Mouse (Mus musculus) layer of hippocampus, adult 9-11 months (tissue): ENCODE results near the gene Fcamr.
A peak's percentile ranks its signal among the peaks of the same experiment; 100 is the strongest.

ENCODE experiments used
- DNase-seq: peaks from one replicate; pipeline ENCODE4 v3.0.0; 2022

Fcamr gene

GRCm38 (mm10) chr1:130804279-130804678 is 3.6 kb downstream of the Fcamr start:
- no peak for DNase-seq

DNA sequence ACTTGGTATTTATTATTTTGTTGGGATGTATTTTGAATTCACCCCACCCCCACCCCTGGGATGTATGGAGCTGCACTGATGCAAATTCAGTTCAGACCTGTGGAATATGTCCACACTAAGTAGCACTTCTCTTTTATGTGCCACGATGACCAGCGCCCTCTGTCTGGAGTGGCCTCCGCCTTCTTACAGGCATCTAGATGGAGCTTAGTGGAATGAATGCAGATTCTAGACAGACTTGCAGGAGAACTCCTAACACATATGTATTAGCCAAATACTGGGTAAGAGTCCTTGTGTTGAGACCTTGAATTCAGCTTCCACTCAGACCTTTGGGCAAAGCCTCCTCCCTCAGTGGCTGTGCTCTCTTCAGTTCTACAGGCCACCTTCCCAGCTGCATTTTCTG is 10.2 kb downstream of the Fcamr start:
- no peak for DNase-seq

DNA sequence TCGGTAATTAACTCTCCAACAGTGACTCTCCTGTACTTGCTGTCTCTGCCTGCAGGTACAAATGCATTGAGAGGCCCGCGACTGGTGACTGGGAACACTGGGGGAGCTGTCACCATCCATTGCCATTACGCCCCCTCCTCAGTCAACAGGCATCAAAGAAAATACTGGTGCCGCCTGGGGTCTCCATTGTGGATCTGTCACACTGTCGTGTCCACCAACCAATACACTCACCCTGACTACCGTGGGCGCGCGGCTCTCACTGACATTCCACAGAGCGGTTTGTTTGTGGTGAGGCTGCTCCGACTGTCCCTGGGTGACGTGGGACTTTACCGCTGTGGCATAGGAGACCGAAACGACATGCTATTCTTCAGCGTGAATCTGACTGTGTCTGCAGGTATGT is 10.6 kb downstream of the Fcamr start:
- DNase-seq = no peak

GRCm38 (mm10) chr1:130819737-130820136 is 19.0 kb downstream of the Fcamr start:
- no peak for DNase-seq

- no peak for DNase-seq
Observed at GRCm38 (mm10) chr1:130820316-130821148, 19.8 kb downstream of the Fcamr start.

DNA sequence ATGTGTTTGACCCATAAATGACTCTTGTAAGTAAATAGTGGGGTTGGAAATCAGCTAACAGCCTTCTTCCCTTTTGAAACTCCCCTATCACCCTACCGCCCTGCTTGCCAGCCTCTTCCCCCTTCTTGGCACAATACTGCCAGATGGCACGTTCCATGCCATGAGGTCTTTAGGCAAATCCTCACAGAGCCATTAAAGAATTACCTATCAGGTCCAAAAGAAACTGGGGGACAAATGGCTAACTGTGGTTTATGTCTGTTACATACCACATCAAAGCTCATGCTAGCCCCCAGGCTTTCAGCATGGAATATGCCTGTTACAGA is 20.4 kb downstream of the Fcamr start:
- DNase-seq = no peak

DNA sequence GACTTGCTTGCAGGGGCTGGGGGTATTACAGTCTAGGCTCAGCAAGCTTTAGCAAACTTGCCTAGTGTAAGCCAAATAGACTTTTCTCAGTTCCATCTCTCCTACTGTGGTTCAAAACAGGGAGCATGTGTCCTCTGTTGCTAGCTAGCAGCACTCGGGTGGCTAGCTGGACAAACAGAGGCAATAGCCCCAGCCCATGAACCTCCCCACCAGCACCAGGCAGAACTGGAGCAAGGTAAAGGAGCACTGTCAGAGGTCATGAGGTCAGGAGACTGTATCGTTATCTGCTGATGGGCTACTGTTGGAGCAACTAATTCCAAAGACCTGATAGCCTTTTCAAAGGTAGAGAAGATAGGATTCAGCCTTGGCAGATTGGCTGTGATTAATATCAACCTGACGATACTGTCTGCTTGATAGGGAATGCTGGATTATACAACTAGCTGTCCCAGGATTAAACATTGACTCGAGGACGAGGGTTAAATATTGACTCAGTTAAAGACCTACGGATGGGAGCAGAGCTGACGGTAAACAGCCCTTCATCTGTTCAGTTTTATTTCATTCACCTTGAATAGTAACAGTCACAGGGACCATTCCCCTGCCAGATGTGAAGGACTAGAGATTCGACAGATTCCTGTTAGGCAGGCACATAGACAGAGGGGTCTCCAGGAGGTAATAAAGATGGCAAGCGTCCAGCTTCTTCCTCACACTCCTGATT is 21.4 kb downstream of the Fcamr start:
- no peak for DNase-seq

DNA sequence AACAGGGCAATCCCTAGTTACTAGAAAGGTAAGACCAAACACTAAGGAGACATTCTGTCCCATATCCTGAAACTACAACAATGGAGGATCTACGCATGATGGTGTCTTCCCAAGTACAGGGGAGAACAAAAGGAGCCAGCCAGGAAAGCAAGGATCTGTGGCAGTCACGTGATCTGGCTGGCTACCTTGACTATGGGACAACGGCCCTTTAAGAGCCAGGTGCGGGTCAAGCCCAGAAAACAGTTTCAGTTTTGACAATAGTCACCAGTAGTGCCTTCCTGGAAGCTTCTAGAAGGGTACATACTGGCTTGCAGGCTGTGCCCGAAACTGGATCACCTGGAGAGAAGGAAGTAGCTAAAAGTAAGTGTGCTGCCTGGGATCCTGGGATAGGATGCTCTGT is 25.7 kb downstream of the Fcamr start, which contains the start of gene Pigr:
Pigr (plus strand) TSS at position 237 of the 400 bp plus-strand sequence.
- DNase-seq = no peak

GRCm38 (mm10) chr1:130828656-130829055 is 28.0 kb downstream of the Fcamr start:
- DNase-seq = no peak

- DNase-seq = no peak
Observed at GRCm38 (mm10) chr1:130829906-130830830, 29.5 kb downstream of the Fcamr start.

DNA sequence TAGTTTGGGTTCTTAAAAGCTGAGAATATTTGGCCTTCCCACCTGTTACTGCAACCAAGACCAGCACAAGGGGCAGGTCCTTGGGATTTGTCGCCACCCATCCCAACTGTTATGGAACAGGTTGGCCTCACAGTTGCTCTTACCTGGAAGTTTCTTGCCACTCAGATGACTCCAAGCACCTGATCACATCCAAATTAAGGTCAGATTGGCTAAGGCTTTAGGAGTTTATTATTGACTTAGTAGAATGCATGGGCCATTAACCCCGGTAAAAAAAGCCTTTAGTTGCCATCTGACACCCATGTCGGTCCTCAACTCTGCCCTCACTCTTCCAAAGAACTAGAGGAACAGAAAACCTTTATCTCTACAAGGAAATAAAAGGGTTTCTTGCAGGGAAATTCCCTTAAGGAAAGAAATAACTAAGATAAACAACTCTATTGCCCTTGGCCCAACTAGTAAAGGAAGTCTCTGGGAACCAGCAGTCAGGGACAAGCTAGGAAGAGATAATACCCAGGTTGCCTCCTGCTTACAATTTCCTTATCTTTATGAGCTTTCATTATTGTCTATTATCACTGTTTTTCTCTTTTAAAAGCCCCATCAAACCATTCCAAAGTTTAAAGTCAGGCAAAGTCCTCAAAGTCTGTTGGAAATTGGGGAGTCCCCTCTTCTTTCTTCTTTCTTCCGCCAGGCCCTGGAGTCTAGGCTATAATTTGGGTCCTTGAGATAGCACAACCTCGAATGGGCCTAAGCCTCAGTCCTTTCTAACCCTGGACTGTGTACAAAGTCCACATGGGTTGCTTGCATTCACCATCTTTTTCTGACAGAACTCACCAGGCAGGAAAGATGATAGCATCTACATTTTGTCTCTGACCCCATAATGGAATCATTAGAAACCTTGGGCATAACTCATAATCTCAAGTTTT is 31.8 kb downstream of the Fcamr start:
- DNase-seq = no peak

DNA sequence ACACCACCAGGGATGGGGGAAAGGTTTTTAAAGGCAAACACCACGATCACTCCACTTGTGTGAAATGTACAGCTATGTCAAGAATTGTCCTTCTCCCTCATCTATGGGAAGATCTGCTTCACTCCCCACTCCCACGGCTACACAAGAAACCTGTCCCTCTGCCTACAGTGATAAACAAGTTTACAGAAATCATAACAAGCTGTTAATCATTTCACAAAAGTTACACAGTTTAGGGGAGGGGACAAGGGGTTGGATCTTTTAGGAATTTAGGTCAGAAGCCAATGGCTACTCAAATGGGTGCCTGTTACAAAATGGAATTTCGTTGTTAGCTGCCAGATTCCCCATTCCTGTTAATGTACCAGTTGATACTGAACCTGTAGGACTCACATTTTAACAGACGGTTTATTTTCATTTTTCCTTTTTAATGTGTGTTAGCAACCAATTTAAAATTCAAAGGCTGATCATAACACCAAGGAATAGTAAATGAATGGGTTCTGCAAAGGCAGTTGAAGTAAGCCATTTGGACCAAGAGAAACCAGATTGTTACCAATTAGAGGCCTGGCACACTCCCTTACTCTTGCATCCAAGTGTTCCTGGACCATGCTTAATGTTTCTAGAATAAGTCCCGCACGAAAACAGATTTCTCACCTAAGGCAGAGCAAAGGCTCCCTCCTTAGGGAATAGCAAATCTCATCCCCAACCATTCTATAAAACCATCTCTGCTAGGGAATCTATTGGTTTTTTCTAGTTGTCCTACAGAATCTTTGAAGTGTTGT is 34.6 kb downstream of the Fcamr start:
- DNase-seq = peak; percentile 63

DNA sequence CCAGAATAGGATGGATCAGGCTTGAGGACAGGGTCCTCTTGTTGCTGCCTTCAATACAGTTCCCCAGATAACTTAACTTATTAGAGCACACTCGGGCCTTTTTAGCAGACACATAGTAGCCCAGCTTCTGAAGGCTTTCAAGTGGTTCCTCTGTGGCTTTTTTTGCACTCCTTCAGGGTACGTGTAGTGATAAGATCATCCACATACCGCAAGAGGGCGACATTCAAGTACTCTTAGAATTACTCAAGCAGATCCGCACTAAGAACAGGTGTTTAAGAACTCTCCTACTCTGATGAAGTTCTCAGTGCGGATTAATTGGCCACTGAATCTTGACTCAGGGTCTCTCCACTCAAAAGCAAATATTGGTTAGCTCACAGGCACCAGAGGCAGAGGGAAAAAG is 37.6 kb downstream of the Fcamr start:
- no peak for DNase-seq

GRCm38 (mm10) chr1:130840599-130841379 is 40.1 kb downstream of the Fcamr start:
- no peak for DNase-seq

- DNase-seq = no peak
Observed at GRCm38 (mm10) chr1:130841621-130842020, 40.9 kb downstream of the Fcamr start.

- no peak for DNase-seq
Observed at GRCm38 (mm10) chr1:130844516-130844915, 43.8 kb downstream of the Fcamr start.

DNA sequence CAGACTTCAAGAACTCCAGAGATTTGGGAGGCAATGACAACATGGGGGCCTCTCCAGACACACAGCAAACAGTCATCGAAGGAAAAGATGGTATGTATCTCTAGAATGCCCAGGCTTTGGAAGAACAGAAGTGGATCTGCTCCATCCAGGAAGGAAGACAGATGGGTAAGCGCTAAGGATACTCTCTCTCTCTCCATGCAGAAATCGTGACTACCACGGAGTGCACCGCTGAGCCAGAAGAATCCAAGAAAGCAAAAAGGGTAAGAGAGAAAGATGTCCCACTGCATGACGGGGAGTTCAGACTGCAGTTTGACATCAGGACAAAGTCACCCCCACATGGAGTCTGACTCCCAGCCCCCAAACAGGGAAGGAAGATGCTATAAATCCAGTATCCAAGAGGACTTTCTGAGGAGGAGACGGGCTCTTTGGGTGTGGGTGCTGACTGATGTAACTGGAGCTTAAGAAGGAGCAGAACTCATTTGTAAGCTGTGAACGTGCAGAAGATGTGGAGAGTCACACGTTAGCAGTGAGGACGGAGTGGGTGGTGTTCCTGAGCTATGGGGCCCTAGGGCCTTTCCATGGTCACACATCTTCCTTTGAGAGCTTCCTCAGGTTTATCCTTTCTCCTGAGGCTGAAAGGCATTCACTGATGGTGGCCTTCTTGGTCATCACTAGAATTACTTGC is 49.0 kb downstream of the Fcamr start:
- DNase-seq = peak; percentile 5

GRCm38 (mm10) chr1:130850405-130850804 is 49.7 kb downstream of the Fcamr start:
- DNase-seq = no peak

- no peak for DNase-seq
Observed at GRCm38 (mm10) chr1:130854819-130855218, 54.1 kb downstream of the Fcamr start.

DNA sequence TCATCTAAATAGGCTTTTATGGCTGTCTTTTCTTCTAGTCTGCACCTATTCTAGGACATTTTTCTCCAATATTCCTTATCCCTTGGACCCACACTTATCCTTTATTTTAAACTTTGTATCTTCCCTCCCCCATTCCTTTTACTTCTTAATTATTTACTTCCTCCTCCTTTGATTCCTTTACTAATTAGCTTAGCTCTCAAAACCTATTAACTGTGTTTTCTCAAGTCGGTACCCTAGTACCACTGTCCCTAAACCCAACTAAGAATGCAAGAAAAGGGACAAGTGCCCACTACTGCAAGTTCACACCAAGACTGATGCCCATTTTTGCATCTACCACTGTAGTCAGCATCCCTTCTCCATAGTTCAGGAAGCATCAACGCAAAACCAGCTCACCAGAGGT is 55.0 kb downstream of the Fcamr start:
- DNase-seq = no peak
